Mouse (Mus musculus): ENCODE data around the gene Csrp1. TPM values are rescaled to one million over a fixed set of nuclear protein-coding genes. Genes with fewer than 3 reads are reported as not detected.

The Csrp1 gene
- total RNA-seq (2023) = 31.9 to 36.2 TPM (median 34.5 TPM) in 4 replicates

GRCm38 (mm10) chr1:135719983-135720382, at the start of gene Csrp1:
TSS of gene Csrp1 (plus strand) at chr1:135720061.

GRCm38 (mm10) chr1:135765645-135766591, 46.1 kb downstream of the Csrp1 start, which contains the start of gene Phlda3:
TSS of gene Phlda3 (plus strand) at chr1:135766119.

DNA sequence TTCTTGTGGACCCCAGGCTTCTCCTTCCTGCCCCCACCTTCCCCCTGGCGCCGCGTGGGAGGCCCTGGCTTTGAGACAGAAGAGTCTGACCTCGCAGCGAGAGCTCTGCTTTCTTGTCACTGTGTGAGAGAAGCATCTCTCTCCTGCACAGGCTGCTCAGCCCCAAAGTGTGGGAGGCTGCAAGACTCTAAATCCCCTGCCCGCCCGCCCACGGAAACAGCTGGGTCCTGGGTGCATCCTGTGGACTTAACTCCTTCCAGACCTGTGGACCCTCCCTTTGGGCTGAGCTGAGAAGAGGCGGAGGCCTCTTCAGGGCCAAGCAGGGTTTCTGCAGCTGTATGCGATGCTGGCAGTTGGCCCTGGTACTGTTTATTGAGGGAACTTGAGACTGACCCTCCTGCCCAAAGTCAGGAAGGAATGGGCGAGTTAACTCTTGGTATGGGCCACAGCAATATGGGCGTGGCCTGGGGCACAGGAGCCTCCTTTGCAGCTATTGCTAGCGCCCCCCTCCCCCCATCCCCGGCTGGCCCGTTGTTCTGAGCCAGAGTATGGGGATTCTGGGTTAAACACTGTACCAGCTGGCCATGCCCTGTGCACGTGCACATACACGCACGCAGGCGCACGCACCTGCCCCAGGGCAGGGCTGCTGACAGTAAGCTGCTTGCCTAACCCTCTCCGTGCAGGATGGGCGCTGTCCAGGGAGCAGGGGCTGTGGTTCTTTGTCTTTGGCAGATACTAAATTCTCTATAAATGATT, 59.1 kb downstream of the Csrp1 start, which contains the start of gene Tnni1:
Tnni1 (plus strand) TSS at position 655 of the 756 bp plus-strand sequence.

Other genes starting within 250 kb of the Csrp1 start
- gene Nav1, start 112.8 kb upstream of the Csrp1 start, total RNA-seq (2023) = 0.69 to 0.85 TPM (median 0.73 TPM) in 4 replicates
- not detected in 4 replicates for gene Phlda3, start 46.1 kb downstream of the Csrp1 start, total RNA-seq (2023)
- not detected in 4 replicates for gene Tnni1, start 59.4 kb downstream of the Csrp1 start, total RNA-seq (2023)
- not detected in 4 replicates for gene Lad1, start 98.5 kb downstream of the Csrp1 start, total RNA-seq (2023)
- not detected in 4 replicates for gene Tnnt2, start 116.3 kb downstream of the Csrp1 start, total RNA-seq (2023)
- gene Pkp1, start 199.1 kb downstream of the Csrp1 start, total RNA-seq (2023) = not detected in 4 replicates

All from B cell, adult 62 days (primary cell).